Mouse (Mus musculus) gastrocnemius, adult 8-10 months (tissue): ENCODE measurements around the gene Efna3. TPM values are rescaled to one million over a fixed set of nuclear protein-coding genes. Genes with fewer than 3 reads are reported as not detected.

ENCODE experiments used
- DNase-seq, 2 experiments: peaks; one replicate each; pipeline ENCODE4 v3.0.0; 2022; ENCODE audit warnings: low spot score in 2 of 2
- total RNA-seq, 4 experiments: library from RNA; stranded (reverse); gene quantifications; 2 replicates each; pipeline ENCODE4 v1.2.4; 2022

The Efna3 gene
- total RNA-seq, 4 experiments from 2014 or later = not detected

DNA sequence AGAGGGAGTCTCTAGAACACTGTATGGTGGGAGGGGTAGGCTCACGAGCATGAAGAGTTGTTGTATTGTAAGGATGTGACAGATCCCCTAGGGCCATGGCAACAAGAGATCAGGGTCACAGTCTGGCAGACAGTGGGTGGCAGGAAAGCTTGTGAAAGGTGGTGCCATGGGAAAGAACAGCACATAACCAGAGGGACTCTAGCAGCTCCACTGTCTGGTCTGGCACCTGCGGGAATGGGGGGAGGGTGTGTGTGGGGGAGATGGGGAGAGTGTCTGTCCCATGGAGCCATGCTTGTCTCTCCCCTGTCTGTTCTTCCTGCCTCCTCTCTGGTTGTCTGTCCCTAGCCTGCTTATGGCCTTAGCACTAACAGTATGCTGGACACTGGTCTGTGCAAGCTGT is 37.2 kb downstream of the Efna3 start:
- no peak for DNase-seq

- DNase-seq = no peak
Measured at GRCm38 (mm10) chr3:89284261-89284660, 38.5 kb downstream of the Efna3 start.

DNA sequence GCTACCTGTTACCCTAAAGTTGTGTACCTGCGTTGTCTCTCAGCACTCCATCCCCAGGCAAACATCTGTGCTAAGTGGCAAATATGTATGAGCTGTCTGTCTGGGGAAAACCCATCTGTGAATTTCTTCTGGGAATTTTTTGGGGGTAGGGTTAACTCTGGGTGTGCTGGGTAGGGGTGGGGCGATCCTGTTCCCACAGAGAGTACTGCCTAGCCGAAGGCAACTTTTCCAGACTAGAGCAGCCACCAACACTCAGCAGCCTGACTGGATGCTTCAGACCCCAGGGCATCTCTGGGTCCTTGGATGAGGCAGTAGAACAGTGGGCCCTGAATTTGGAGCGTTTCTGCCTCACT is 40.5 kb downstream of the Efna3 start:
- DNase-seq = no peak

DNA sequence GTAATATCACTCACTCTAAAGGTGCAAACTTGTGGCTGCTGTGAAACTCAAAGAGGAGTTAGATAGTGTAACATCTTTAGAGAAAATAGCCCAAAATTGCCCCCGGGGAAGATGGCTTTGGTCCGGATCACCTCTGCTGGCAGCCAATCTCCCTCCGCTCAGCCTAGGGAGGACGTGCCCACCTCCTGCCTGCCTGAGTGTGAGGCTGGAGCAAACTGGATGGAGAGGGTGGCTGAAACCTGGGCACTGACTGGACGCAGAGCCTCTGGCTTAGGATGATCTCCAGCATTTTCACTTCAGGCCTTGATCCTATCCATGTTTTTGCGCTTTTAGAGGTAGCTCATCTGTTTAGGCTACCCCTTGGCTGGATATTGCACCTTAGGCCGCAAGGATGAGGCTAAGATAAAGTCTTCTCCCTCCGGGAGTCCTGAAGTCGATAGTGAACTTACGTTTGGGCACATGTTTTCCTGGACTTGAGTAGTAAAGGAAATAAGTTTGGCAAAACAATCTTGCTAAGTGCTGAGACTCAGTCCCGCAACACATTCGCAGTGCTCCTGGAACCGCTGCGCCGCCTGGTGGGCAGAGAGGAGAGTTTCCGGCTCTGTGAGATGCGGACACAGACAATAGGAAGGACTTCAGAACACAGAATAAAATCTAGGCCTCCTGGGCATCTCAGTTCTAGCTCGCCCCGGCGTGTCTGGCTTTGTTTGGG is 41.0 kb downstream of the Efna3 start:
- DNase-seq = peak; percentile 50 to 70

GRCm38 (mm10) chr3:89280606-89281511 is 41.9 kb downstream of the Efna3 start, which contains the start of gene Efna1:
Gene Efna1 (minus strand): TSS chr3:89281142.
- peak in 1 of 2 experiments; percentile 41 for DNase-seq

DNA sequence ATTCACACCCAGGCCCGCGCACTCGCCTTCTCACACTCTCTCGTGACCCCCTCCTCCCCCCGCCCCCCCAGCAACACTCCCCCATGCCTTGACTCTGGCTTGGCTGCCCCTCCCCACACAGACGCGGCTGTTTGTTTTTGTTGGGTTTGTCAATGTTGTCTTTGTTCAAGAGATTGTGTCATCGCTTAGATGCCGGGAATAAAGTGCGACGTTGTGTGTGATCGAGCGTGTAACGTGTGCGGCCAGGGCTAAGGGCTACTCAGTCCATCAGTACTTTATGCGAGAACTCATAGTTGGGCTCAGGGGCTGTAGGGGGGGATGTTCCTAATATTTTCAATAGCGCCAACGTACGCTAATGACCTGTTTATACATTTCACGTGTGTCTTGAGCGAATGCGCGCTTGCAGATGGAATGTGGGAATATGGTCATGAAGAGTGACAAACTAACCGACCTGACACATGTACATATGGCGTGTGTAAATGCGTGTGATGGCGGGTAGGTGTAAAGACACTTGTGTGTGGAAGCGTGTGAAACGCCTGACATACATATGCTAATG is 42.6 kb downstream of the Efna3 start:
- DNase-seq = no peak

DNA sequence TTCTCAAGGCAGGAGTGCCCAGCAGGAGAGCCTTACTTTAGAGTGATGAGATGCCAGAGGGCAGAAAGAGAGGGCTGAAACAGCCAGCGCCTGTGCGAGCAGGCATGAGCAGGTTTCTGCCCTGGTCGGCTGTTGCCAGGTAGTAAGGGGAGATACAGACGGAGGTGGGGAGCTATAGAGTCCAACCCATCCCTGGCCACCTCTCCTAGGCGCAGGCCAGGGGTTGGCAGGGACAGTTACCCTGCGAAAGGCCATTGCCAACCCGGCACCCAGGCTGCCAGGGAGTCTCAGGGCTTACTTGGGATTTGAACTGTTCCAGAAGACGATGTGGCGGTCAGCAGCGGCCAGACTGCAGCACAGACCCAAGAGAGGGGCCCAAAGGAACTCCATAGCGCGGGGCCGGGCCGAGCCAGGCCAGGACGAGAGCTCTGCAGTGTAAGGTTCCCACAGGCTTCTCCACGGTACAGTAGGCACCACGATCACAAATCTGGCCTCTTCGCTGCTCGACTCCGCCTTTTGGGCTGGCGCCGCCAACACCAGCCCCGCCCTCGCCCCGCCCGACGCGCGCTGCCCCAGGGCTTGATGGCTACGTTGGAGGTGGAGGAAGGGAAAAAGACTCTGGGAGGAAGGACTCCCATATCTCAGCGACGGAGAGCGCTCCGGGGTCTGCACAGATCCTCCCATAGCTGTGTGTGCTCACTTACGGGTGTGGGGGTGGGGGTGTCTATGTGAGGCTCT is 43.4 kb downstream of the Efna3 start:
- DNase-seq = peak; percentile 75 to 80

GRCm38 (mm10) chr3:89278643-89279042 is 44.1 kb downstream of the Efna3 start:
- no peak for DNase-seq

- peak in 1 of 2 experiments; percentile 26 for DNase-seq
Measured at GRCm38 (mm10) chr3:89278107-89278506, 44.7 kb downstream of the Efna3 start.

DNA sequence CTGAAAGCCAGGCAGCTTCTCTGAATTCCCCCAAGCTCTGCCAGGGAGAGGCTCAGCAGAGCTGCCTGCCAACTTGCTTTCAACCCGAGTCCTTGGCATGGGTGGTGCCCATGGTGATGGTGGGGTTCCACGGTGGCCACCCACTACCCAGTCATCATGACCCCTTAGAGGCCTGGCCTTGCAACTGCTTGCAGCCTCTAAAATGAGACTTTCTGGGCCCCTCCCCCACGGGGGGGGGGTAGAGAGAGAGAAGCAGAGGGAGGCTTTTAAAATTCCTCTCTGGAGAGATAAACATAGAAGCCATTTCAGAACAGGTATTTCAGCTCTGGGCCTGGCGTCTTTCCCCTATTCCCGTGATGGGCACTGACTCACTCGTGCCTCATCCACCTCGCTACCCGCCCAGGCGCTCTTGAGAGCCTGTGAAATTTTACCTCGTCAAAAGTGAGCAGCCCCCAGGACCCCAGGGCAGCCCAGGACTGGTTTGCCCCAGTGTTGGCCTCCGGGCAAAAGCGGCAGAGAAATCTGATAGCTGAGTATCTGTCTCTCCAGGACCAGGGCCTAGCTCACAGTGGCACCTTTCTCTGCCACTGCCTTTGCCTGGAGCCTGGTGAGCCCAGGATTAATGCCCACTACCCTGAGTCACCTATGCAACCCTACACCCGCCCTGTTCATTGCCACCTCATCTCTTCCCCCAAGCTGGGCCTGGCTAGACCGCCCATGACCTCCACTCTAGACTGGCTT is 45.3 kb downstream of the Efna3 start:
- peak; percentile 50 to 73 for DNase-seq

DNA sequence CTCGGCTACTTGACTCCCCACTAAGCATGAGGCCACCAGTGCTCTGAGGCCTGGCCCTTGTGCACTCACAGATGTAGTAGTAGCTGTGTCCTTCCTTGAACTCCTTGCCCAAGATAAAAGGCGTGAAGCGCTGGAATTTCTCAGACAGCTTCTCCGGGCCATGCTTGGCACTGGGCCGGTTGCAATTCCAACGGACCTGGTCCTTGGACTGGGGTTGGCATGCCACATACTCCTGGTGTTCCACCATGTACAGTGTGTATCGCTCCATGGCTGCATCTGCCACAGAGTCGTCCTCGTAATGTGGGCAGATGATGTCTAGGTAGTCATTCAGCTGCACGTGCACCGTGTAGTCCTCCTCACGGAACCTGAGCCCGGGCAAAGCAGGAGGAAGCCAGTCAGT is 46.7 kb downstream of the Efna3 start:
- no peak for DNase-seq

GRCm38 (mm10) chr3:89271760-89272159 is 51.0 kb downstream of the Efna3 start:
- DNase-seq = no peak

GRCm38 (mm10) chr3:89270891-89271290 is 51.9 kb downstream of the Efna3 start:
- no peak for DNase-seq

DNA sequence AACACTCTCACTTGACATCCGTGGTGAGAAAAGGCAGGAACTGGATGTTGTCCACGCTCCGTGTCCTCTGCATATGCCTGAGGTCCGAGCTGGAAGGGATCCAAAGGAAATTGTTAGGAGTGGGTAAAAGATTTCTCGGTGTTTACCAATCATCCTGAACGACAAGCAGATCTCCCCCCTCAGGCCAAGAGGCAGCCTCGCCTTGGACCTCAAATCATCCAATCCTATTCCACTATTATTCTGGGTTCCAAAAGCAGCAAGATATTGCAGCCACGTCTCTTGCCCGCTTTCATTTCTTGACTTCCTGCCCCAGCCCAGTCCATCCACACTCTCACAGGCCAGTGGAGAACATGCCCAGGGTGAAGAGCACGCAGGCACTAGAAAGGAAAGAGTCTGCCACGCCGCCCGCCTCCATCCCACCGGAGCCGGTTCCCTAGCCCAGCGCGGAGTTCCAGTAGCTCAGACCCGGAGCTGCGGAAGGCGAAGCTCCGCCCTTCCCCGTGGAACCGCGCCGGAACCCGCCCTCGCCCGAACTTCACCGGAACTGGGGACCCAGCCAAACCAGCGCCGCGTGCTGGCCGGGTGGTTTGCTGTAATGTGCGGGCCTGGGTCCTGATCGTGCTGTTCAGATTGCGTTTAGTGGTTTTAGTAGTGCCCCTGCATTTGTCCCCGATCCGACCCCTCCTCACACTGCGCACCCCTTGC is 52.6 kb downstream of the Efna3 start, which contains the start of gene Slc50a1:
Slc50a1 (minus strand) TSS at position 520 of the 705 bp plus-strand sequence.
- peak; percentile 73 to 82 for DNase-seq

DNA sequence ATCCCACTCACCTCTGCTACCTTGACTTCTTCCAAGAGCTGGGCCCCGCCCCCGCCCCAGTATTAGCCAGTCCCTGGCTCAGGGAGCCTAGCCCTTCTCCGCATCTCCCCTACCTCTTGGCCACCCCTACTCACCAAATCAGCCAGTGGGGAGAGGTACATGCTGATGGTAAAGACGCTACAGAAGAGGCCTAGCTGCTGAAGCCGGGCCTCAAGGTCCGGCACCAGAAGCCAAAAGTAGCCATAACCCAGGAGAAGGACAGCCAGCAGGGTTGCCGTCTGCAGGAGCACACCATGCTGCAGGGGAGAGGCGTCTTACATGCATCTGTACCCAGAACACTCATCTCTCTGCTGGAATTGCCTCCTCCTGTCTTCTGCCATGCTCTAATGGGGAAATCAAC is 53.8 kb downstream of the Efna3 start:
- no peak for DNase-seq

DNA sequence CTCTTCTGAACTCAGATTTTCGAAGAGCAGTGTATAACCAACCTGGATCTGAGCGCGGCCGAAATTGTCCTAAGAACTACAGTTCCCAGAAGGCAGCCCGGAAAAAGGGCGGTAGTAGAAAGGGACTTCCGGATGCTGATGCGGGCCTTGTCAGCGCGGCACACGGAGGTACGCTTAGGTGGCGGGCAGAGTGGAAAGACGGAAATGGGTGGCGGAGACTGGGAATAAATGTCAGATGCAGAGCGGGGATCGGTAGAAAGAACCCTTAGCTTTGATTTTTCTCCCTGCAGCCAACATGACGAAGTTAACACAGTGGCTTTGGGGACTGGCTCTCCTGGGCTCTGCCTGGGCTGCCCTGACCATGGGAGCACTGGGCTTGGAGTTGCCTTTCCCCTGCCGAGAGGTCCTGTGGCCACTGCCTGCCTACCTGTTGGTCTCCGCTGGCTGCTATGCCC is 56.3 kb downstream of the Efna3 start:
- DNase-seq = peak in 1 of 2 experiments; percentile 61
